Mouse (Mus musculus) ovary, adult 10 weeks (tissue): ENCODE measurements around the gene Gm5136. TPM values are rescaled to one million over a fixed set of nuclear protein-coding genes. Genes with fewer than 3 reads are reported as not detected.

Experiments
- polyA plus RNA-seq: library from polyadenylated mRNA; stranded (reverse); fragments of 350-450 nt; fragmentation: Illumina TruSeq; extraction: RNeasy Lipid Tissue Mini Kit (QIAGEN cat#74804); gene quantifications from one replicate; pipeline ENCODE4 v1.2.3, GENCODE M21; 2014

Gm5136 gene
- not detected for polyA plus RNA-seq

GRCm38 (mm10) chr10:108699946-108700345, at the start of gene Gm5136:
Gm5136 (minus strand) TSS chr10:108700160.

